Mouse (Mus musculus) retina, adult 2 months (tissue): ENCODE measurements around the gene Vcl.

Source experiments
- DNase-seq: peaks from one replicate; pipeline ENCODE4 v3.0.0-alpha.2; 2012; ENCODE audit warnings: low read depth, low spot score

Vcl gene

GRCm38 (mm10) chr14:20938860-20939259 lies 9.7 kb downstream of the Vcl start:
- DNase-seq = no peak

- DNase-seq = no peak
Observed at GRCm38 (mm10) chr14:20945296-20945695, 16.1 kb downstream of the Vcl start.

DNA sequence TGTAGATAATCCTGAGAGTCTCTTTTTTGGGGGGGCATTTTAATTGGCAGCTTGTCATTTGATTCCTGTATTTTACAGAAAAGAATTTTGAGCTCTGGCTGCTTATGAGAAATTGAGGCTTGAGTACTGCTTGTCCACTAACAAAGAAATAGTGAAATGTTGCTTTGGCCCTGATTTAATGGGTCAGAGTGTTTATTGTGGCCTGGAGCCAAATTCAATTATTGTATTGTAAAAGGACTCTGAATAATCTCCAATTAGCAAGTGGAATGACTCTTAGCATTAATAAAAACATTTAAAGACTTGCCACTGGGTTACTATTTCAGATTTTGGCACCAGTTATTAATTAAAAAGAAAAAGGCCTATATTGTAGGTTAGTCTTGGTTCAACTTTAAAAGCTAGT lies 26.8 kb downstream of the Vcl start:
- DNase-seq = no peak

GRCm38 (mm10) chr14:20958971-20959370 lies 29.8 kb downstream of the Vcl start:
- DNase-seq = no peak

- no peak for DNase-seq
Observed at GRCm38 (mm10) chr14:20962466-20962865, 33.3 kb downstream of the Vcl start.

DNA sequence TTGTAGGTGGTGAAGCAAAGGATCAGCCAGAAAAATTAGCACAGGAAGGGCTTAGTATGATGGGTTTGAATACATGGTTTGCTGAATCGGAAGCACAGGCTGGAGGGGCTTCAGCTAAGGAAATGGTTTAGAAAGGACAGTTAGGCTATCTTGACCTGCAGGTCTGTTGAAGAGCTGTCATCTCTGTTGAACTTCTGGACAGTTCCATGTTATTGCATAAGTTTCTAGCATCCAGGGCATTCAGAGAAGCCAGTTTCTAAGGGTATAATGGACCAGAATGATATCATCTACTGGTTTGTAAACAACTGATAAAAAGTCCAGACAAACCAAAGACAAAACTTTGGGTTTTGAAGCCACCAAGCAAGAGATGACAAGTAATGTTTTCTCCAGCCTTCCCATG lies 33.7 kb downstream of the Vcl start:
- no peak for DNase-seq

DNA sequence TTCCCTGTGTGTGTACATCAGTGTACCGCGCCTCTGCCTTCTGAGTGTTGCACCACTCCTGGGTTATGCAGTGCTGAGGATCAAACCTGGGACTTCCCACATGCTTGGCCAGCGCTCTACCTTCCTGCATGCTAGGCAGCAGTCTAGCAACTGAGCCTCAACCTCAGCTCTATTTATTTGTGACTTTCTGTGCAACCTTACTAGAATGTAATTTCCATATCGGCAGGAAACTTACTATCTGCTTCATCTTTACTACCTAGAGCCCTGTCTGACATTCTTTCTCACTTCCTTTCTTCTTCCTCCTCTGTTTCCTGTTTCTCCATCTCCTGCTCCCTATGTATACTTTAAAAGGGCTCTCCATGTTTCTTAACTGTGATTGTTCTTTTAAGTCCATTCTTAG lies 34.7 kb downstream of the Vcl start:
- DNase-seq = no peak

DNA sequence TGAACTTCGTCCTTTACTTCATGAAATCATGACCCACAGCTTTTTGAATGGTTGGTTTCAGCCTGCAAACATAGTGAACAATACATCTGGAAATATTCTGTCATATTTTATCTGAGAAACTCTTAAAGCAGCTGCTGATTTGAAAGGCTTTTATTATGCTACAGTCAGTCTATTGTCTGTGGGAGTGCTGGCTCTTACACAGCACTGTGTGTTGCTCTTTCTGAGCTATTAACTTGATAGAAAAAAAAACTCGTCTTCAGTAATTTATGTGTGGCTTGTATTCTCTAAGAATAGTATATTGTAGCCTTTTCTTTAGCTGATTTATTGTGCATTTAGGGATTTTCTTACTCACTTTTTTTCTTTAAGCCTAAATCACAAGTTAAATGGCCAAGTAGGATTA lies 35.1 kb downstream of the Vcl start:
- DNase-seq = no peak

GRCm38 (mm10) chr14:20966959-20967670 lies 37.9 kb downstream of the Vcl start:
- DNase-seq = no peak

- DNase-seq = no peak
Observed at GRCm38 (mm10) chr14:20969066-20969465, 39.9 kb downstream of the Vcl start.

DNA sequence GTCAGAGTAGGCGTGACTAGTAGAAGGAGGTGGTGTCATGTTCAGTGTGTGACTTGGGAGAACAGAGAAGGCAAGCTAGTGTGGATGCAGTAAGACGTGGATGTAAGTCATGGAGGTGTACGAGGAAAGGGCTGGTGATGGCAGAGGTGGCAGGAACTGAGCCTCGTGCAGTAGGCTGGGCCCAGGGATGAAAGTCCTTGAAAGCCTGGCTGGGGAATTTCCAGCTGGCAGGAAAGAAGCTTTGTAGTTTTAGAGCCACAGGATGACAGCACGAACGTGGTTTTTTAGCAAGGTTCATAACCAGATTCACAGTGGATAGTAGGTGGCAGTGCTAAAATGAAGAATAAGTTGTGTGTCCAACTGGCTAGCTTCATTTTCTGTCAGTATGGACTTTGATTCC lies 41.2 kb downstream of the Vcl start:
- DNase-seq = no peak

DNA sequence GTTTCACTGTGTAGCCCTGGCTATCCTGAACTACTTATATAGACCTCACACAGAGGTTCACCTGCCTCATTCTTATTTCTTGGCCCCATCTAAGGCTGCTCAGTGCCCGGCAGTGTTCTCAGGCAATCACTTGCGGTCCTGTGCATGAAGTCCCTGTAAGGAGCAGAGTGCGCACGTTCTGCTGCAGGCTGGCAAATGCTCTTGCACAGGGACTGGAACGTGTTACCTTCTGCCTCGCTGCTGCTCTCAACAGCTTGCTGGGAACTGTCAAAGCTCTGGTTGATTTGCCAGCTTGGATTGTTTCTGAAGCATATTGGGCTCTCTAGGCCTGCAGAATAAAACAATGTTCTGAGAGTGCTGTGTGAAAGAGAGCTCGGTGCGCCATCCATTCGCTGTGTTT lies 41.7 kb downstream of the Vcl start:
- no peak for DNase-seq

GRCm38 (mm10) chr14:20973821-20974220 lies 44.6 kb downstream of the Vcl start:
- no peak for DNase-seq

DNA sequence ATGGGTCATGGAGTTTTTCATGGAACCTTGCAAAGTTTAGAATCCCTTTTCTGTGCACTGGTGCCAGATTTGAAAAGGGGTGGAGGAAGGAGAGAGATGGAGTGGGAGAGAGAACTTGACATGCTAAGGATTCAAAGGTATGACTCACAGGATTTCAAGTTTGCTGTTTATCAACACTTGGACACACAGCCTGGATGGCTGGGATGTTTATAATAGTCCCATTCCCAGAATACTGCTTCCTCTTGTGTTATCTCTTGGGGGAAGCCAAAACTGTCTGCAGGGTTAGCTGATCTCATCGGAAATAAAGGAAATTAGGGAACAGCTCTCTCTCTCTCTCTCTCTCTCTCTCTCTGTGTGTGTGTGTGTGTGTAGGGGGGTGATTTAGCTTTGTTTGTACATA lies 47.5 kb downstream of the Vcl start:
- DNase-seq = no peak

GRCm38 (mm10) chr14:20977726-20978125 lies 48.5 kb downstream of the Vcl start:
- no peak for DNase-seq

GRCm38 (mm10) chr14:20983832-20984231 lies 54.6 kb downstream of the Vcl start:
- DNase-seq = no peak

GRCm38 (mm10) chr14:20985482-20985881 lies 56.3 kb downstream of the Vcl start:
- no peak for DNase-seq

DNA sequence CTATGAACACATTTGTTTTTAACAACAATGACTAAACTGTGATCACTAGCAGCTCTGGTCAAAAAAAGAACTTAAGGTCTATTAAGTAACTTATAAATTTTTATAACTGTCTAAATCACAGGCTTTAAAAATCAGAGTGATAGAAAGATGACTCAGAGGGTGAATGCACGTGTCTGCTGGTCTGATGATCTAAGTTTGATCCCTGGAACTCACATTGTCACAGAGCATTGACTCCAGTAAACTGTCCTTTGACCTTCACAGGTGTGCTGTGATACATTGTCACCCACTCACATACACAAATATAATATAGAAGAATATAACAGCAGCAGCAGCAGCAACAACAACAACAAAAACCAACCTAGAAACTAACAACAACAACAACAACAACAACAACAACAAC lies 62.3 kb downstream of the Vcl start:
- DNase-seq = no peak

DNA sequence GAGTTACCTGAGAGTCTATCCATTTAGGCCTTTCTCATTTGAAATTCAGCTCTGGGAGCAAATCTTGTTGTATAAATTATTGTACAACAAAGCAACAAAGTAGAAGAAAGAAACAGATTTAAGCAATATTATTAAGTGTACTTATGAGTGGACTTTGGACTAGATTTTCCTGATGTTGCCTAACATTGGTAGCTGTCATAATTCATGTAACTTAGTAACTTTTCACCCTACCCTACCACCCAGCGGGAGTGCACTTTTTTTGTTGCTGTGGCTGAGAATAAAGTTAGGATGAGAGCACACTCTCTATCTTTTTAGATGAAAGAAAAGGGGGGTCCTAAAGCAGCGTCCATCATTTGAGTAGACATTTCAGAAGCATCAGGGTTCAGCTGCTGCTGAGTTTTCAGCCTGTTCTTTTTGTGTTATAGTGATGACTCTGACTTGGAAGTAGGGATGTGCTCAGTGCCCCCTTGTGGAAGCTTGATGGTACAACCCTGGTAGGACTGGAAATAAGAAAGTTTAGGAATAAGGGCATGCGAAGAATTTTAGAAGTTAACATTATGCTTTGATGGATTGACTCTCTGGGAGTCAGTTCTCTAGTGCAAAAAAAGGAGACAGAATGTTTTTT lies 64.0 kb downstream of the Vcl start:
- DNase-seq = peak; percentile 23

DNA sequence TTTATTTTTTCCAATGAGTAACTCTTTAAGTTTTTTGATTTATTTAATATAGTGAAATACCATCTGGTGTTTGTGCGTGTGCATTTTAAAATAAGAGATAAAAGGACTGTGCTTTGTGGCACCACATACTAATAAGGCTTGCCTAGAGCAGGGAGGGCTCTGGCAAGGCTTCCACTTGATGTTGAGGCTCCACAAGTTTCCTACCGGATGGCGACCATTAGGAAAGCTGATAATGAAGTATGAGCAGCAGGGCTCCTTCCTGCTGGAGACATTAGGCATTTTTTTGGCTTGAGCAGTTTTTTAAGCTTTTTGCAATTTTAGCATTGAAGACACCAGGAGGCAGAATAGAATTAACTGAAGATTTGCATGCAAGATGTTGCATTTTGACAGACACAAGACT lies 65.3 kb downstream of the Vcl start:
- no peak for DNase-seq

DNA sequence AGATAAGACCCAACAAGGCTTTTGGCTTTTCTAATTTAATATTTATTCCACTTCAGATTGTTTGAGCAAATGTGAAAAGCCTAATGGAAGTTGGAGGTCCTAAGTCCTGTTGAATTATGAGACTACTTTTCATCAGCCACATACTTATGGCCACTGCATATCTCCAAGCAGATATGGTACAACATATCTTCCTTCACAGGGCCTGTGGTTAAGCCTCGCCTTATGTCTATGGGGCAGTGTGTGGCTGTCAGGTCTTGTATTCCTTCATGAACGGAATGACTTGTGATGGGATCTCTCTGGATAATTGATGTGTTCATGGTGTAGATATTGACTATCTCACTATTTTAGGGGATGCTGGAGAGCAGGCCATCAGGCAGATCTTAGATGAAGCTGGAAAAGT lies 66.3 kb downstream of the Vcl start:
- DNase-seq = no peak

DNA sequence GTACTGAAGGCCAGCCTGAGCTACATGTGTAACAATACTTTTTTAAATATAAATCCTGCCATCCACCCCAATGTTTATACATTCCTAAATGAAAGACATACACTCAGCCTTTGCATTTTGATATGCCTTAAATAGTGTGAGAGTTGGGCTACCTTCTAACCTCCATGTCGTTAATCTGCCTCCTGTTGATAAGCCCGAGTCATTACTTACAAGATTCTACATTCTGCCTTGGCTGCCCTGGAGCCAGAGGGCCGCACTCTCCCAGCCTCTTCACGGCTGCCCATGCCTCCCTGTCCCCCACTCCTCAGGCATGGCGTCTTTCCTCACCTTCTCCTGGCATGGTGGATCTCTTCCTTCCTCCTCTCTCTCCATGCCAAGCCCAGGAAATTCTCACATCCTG lies 67.2 kb downstream of the Vcl start:
- DNase-seq = no peak

DNA sequence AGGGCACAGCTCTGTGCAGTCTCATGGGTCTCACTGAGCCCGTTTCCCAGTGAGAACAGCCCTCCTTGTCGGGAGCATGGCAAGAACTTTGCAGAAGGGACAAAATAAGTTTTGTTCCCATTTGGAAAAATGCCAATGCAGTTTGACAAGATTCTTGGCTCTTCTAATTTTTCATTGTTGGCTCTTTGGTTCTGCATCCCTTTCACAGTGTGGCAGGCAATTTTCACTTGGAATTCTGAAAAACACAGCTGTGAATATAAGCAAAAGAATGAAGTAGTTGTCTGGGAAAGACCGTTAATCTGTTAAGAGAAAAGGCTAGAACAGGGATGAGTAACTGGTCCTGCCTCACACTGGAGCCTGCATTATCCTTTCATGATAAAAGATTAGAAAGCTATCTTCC lies 68.3 kb downstream of the Vcl start:
- no peak for DNase-seq

DNA sequence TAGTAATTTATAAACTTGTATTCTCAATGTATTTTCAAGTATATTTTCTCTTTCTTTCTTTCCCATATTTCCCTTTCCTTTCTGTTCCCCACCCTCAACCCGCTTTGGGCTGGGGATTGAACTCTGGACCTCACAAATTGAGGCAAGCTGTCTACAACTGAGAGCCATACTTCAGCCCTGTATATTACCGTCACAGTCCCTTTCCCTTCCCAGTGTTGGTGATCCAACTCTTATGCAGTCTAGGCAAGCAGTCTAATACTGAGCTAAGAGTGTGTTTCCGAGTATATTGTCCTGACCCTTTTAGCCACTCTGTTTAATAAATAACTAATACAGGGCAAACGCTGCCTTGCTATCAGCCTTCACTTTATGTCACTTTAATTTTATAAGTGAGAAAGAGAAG lies 70.4 kb downstream of the Vcl start:
- no peak for DNase-seq
